Mouse (Mus musculus): ENCODE measurements around the gene Adcy4.

Gene Adcy4

DNA sequence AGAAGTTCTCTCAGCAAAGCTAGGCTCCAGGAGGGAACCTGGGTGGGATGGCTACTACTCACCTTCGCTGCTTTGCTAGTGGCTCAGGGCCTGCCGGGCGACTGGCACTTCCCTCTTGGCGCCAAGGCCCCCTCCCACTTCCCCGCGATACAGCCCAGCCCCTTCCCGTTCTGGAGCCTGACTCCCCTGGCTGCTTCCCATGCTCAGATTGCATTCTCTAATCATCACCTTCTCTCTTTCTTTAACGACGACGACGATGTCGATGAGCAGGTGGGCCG is at the start of gene Adcy4:
Gene Adcy4, minus strand, starts transcription at position 138 of the 278 bp plus-strand sequence.
- DNase-seq (ENCODE audit: low read depth, low spot score), result no peak

DNA sequence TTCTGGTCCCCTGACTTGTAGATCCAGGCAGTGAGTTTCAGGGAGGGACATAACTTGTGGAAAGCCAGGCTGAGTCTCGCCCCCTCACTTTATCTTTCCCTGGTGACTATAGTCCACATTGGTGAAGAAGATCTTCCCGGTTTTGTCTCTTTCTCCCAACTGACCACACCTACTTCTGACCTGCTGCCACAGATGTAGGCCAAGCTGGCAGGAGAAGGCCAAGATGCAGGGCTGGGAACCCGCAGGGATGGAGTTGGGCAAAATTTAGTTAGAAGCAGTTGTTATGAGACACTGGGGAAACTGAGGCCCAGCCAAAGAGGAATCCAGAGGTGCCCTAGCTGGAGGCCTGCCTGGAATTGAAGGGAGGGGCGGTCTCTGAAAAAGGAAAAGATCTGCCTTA is 49.2 kb upstream of the Adcy4 start:
- no peak for DNase-seq (ENCODE audit: low read depth, low spot score)

DNA sequence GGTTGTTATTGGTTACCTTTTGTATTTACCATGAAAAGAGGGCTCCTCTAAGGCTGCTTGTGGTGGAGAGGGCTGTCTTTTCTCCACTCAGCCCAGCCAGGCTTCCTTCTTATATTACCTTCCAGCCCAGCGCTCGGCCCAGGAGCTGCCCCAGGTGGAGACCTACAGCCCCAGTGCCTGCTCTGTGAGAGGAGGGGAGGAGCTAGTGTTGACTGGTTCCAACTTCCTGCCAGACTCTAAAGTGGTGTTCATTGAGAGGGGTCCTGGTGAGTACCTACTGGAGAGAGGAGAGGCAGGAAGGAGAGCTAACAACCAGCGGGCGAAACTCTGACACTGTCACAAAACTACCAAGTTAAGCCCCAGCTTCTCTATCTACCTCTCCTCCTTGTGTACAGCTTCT is 46.4 kb upstream of the Adcy4 start:
- no peak for DNase-seq (ENCODE audit: low read depth, low spot score)

DNA sequence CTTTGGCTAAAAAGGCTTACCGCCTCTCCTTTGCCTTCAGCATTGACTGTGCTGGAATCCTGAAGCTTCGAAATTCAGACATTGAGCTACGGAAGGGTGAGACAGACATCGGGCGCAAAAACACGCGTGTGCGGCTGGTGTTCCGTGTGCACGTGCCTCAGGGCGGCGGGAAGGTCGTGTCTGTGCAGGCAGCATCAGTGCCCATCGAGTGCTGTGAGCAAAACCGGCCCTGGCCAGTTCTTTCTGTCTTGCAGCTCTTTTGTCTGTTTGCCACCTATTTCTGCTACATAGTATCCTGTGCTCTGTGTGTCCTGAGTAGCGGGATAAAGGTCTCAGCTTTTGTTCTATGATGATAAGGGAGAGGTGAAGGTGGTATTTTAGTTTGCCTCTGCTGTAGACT is 46.0 kb upstream of the Adcy4 start:
- no peak for DNase-seq (ENCODE audit: low read depth, low spot score)

DNA sequence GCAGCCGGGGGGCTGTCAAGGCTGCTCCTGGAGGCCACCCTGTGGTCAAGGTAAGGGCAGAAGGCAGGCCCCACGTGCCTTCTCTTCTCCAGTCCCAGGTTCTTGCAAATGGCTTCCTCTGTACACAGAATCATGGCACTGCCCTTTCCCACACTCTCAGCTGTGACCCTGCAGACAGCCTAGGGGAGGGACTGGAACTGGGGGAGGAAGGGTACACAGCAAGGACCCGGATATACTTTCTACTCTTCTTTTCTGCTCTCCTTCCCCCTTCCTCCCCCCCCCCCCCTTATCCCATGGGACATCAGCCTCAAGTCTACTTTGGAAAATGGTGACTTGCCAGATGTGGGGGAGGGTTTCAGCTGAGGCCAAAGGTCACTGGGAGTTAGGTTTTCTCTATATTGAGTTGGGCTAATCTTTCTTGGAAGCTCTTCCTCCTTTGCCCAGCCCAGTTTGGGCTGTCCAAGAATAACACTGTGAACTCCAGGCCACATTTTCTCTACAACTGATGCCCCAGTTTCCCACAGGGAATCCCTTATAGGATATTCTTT is 44.9 kb upstream of the Adcy4 start:
- no peak for DNase-seq (ENCODE audit: low read depth, low spot score)

DNA sequence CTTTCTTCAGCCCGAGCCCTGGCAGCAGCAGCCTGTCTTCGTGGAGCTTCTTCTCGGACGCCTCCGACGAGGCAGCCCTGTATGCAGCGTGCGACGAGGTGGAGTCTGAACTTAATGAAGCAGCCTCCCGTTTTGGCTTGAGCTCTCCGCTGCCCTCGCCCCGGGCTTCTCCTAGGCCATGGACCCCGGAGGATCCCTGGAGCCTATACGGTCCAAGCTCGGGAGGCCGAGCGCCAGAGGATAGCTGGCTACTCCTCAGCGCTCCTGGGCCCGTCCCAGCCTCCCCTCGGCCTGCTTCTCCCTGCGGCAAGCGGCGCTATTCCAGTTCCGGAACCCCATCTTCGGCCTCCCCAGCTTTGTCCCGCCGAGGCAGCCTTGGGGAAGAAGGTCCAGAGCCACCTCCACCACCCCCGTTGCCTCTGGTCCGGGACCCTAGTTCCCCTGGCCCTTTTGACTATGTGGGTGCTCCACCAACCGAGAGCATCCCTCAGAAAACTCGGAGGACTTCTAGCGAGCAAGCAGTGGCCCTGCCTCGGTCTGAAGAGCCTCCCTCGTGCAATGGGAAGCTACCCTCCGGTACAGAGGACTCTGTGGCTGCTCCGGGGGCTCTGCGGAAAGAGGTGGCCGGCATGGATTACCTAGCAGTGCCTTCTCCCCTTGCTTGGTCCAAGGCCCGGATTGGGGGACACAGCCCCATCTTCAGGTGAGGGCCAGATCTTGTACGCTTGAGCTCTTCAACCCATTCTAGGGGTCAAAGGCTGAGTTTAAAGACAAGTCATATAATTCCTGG is 42.9 kb upstream of the Adcy4 start:
- DNase-seq (ENCODE audit: low read depth, low spot score), result no peak

DNA sequence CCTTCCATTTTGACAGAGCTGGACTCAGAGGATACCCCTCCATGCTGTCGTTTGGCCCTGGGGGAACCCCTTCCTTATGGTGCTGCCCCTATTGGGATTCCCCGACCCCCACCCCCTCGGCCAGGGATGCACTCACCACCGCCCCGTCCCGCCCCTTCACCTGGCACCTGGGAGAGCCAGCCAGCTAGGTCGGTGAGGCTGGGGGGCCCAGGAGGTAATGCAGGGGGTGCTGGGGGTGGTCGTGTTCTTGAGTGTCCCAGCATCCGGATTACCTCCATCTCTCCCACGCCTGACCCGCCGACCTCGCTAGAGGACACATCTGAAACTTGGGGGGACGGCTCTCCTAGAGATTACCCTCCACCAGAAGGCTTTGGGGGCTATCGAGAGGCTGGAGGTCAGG is 42.2 kb upstream of the Adcy4 start:
- DNase-seq (ENCODE audit: low read depth, low spot score), result no peak

DNA sequence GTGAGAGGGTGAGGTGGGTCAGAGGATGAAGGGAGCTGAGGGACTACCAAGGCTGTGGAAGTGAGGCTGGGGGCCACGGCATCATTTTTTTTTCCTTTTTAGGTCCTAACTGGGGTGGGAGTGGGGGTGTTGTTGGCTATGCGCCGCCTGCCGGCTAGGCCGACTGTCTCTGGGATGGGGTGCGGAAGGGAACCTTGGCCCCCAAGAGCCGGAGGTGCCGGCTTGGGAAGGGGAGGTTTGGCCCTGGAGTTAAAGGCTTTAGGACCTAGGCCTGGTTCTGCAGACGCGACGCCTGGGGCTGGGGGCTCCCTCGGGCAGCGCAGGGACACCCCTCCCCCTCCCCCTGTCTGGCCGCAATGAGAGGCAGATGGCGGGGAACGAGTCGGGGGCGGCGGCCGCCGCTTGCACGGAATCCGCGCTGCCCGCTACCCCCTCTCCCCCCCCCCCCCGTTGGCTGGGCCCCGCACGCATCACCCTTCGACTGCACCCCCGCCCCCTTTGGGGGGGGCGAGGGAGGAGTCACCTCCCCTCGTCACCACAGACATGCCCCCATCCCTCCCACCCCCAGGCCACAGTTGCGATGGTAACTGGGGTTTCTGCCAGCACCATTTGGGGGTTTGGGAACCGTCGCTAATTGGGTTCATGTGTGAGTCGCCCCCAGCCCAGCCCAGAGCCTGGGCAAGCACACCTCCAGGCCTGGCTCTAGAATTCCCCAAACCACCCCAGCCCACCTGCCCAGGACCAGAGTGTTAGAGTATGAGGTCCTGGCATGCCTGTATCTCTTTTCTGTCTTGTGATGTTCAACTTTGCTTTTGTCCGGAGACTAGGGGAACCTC is 41.5 kb upstream of the Adcy4 start:
- DNase-seq (ENCODE audit: low read depth, low spot score), result no peak

DNA sequence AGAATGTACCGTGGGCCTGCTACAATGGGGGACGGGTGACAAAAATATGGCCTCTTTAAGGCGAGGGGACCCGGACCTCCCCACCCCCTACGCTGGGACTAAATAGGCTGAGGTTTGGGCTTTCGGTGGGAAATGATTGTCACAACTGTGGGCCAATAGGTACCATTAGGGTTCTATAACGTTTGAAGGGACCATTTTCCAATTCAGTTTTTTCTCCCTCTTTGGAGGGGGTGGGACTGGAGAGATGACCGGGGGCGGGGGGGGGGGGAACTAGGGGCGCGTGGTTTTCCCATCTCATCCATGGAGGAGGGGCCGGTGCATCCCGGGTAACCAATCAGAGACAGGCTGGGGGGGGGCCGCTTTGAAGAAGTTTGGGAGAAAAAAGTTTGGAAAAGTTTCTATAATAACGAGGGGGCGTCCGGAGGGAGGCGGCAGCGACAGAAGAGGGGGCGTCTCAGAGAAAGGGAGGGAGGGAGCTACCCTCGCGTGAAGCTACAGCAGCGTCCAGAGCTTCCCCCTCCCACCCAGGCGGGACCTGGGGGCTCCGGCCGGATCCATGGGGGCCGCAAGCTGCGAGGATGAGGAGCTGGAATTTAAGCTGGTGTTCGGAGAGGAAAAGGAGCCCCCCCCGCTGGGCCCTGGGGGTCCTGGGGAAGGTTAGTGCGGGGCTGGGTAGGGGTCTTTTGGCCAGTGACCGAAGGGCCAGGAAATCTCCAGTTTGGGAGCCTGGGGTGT is 40.8 kb upstream of the Adcy4 start:
- no peak for DNase-seq (ENCODE audit: low read depth, low spot score)

DNA sequence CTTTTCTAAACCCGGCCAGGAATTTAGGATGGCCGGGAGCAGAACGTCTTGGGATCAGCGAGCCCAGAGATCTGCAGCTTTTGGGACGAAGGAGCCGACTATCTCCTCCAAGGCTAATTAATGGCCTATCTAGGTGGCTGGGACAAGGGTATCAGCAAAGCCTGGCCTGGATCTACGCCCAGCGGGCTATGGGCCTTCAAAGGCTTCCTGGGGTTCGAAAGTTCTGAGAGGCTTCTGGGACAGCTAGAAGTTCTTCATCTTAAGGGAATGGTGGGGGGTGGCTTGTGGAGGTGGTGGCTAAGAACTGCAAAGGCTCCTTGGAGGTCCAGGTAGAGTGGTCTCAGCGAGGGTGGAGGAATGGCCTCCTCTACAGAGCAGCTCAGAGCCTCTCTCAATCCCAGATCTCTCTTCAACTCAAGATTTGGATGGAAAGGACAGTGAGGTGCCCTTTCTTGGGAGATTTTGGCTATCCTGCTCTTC is 40.1 kb upstream of the Adcy4 start:
- DNase-seq (ENCODE audit: low read depth, low spot score), result no peak

DNA sequence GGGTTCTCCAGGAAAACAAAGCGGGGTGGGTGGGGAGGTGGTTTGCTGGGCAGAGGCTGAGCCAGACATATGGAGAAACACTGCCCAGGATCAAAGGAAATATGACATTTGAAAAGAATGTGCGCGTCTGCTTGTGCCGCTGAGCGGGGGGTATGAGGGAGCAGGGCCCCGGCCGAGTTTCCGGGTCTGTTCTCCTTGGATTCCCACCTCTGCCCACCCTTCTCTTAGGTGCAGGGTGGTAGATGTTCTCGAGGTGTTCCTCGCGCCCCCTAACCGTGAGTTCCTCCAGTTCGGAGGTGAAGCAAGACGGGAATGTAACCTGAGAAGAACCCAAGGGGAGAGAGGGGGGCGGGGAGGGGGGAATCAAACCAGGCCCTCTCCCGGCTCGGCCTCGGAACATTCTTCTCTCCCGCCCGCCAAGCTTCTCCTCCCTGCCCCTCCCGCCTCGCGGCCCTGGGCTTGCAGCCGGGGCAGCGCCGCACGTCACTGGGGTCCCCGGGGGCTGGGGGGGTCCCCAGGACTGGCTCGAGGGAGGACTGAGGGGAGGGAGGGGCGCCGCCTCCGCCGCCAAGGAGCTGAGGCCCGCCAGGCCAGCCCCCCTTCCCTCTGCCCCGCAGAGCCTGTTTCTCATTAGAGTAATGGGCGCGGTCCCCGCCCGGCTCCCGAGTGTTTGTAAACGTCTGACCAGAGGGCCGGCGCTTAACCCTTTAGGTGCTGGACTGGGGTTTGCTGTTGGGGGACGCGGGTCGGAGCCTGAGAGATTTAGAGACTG is 39.3 kb upstream of the Adcy4 start, which contains the start of gene Nfatc4:
Gene Nfatc4, plus strand, starts transcription at position 154 of the 772 bp plus-strand sequence.
- no peak for DNase-seq (ENCODE audit: low read depth, low spot score)

DNA sequence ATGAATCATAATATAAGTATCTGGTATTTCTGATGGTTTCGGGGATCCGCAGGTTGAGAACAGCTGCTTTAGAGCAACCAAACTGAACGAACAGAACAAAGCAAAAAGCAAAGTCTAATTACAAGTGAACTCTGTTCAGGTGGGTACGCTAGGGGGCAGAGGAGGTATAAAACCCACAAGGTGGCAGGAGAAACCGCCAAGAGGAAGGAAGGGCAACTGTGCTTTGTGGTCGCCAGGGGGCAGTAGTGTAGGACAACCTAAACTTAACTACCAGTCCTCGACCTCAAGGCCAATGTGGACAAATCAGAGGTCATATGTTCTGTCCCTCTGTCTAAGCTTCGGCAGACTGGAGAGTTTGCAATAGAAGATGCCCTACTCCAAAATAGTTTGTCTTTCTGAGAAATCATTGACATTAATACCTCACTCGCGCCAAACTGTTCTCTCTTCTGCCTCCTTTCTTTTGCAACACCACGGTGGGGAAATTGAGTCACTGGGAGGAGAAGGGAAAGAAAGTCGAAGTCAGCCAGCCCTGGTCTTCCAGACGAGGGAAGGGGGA is 38.6 kb upstream of the Adcy4 start:
- peak; percentile 20 for DNase-seq (ENCODE audit: low read depth, low spot score)

DNA sequence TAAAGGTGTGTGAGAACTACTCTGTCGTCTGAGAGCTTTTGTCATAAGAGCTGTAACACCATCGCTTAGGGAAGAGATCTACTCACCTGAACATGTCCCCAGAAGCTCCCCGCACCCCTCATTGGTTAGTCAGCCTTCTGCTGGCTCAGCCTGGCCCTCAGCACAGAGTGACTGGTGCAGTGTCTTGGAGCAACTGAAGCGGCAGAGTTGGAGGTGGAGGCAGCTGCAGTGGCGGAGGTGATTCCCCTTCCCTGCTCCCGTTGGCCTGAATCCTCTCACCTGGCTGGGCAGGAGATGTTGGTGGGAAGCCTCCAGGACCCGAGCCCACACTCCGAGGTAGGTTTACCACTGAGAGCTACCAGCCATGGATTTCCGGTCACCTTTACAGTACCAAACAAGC is 36.7 kb upstream of the Adcy4 start:
- no peak for DNase-seq (ENCODE audit: low read depth, low spot score)

DNA sequence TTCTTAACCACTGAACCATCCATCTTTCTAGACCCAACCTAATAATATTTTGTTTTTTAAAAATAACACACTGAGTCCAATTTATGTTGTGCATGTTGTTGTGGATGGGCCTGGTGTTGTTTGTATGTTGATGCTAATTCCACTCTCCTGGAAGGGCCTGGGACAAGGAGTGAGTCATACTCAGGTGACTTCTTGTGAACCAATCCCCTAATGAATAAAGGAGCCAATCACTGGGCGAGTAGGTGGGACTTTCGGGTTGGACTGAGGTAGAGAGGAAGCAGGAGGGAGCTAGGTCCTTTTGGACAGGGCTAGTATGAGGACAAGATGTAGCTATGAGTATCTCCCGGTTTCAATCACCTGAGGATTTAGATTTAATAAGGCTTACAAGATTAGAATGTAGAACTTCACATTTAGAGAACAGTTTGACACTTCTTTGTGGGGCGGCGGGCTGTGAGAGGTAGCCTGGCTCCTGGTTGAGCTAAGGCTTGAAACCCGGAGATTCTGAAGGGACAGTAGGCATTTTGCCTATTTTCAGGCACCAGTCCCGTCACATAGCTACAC is 36.0 kb upstream of the Adcy4 start:
- no peak for DNase-seq (ENCODE audit: low read depth, low spot score)

DNA sequence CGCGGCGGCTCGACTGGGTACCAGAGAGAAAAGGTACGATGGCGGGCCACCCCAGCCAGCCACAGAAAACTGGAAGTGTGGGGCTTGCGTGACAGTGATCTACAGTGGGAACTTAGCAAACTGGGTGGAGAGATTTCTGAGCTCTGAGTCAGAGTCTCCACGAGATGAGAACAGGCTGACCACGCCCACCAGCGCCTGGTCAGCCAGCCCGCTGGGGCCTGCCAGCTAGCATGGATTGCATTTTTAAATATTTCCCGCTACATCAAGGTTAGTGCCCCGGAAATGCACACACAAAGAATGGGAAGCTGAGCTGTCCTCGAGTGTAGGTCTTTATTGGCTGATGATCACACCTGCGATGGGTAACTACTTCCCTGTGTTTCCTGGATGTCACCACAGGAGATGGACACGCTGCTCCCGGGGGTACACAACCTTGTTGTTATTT is 31.4 kb upstream of the Adcy4 start:
- DNase-seq (ENCODE audit: low read depth, low spot score), result no peak

DNA sequence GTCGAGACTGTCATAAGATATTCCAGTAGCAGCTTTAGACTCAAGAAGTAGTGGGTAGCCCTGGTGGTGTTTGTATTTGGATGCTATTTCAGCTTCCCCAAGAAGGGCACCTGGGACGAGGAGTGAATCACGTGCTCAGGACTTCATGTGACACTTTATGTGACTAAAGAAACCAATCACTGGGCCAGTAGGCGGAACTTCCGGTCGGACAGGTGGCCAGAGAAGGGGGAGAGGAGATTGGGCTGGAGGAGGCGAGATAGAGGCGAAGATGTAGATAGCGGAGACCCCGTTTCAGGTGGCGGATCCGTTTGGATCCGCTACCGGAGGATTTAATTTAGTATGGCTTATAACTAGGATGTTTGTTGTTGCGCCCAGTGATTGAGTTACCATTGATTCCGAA is 31.0 kb upstream of the Adcy4 start:
- DNase-seq (ENCODE audit: low read depth, low spot score), result peak; percentile 90

DNA sequence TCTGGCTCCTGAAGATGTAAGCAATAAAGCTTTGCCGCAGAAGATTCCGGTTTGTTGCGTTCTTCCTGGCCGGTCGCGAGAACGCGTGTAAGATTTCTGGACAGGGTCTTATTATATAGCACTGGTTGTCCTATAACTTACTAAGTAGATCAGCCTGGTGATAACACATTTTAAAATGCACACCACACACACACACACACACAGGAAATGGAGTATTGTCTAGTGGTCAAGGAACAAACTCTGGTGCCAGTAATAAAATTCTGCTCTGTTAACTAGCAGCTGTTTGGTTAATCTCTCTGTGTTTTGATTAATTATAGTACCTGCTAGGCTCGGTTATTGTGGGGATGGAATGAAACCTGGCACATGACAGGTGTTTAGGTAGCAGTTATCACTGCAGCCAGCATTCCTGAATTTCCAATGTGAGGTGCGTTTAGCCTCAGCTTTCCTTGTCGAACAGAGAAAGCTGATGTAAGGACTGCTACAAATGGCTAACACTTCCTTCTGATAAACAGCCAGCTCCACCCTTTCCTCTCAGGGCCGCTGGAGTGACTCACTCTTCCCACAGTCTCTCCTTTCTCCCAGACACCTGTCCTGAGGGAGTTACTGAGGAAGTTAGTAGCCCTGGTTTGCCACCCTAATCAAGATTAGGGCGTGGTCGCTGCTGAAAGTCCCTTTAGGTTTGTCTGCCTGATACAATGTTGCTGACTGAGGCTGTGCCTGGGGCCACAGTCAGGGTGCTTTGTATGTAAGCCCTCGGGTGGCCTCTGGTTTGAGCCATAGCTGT is 11.7 kb upstream of the Adcy4 start:
- DNase-seq (ENCODE audit: low read depth, low spot score), result no peak

DNA sequence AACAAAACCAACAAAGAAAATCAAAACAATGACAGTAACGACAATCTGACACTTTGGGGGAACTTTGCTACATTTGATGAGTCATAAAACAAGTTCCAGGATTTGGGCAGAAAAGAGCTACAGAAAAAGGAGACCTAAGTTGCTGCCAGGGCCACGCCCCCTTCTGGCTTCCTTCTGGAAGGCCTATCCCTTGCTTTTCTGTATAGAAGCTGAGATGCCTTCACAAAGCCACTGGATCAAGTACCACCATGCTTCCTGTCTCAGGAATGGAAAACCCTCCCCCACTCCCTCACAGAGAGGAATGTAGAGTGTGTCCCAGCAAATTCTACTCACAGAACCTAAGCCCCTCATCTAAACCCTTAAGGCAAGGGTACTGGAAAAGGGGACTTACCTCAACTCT is 10.1 kb upstream of the Adcy4 start:
- DNase-seq (ENCODE audit: low read depth, low spot score), result no peak

DNA sequence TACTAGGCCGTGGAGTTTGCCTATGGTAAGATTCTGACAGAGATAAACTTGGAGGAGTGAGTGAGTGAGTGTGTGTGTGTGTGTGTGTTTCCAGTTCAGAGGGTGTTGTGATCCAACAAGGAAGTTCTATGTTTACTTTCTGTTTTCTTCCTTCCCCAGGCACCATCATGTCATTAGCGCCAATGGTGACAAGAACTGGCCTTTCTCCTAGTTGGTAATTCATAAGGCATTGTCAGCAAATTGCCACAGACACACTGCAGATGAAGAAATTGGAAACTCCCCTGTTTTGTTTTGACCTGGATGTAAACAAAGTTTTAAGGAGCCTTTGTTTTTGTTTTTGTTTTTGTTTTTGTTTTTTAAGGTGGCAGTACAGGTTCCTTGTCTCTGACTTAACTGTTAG is 9.6 kb upstream of the Adcy4 start:
- DNase-seq (ENCODE audit: low read depth, low spot score), result no peak

Measured in retina, adult 2 months (tissue).